Mouse (Mus musculus) cerebellum, adult 11 months (tissue): ENCODE measurements around the gene Psmb7.

Experiments used
- DNase-seq: peaks from one replicate; pipeline ENCODE4 v3.0.0; 2022

Gene Psmb7

GRCm38 (mm10) chr2:38586733-38587132 is 57.2 kb downstream of the Psmb7 start:
- DNase-seq, result no peak

- no peak for DNase-seq
Measured at GRCm38 (mm10) chr2:38585379-38585736, 58.5 kb downstream of the Psmb7 start.

- DNase-seq, result no peak
Measured at GRCm38 (mm10) chr2:38584514-38585378, 59.1 kb downstream of the Psmb7 start.

- no peak for DNase-seq
Measured at GRCm38 (mm10) chr2:38583982-38584381, 59.9 kb downstream of the Psmb7 start.

- DNase-seq, result no peak
Measured at GRCm38 (mm10) chr2:38579528-38579927, 64.4 kb downstream of the Psmb7 start.

- DNase-seq, result peak; percentile 38
Measured at GRCm38 (mm10) chr2:38578602-38579521, 65.0 kb downstream of the Psmb7 start.

GRCm38 (mm10) chr2:38574697-38575096 is 69.2 kb downstream of the Psmb7 start:
- no peak for DNase-seq

GRCm38 (mm10) chr2:38571971-38572601 is 71.8 kb downstream of the Psmb7 start:
- DNase-seq, result peak; percentile 56

- DNase-seq, result no peak
Measured at GRCm38 (mm10) chr2:38562596-38562995, 81.3 kb downstream of the Psmb7 start.

GRCm38 (mm10) chr2:38560296-38561227 is 83.3 kb downstream of the Psmb7 start:
- DNase-seq, result no peak

- no peak for DNase-seq
Measured at GRCm38 (mm10) chr2:38556721-38557120, 87.2 kb downstream of the Psmb7 start.

GRCm38 (mm10) chr2:38555659-38556058 is 88.2 kb downstream of the Psmb7 start:
- DNase-seq, result no peak

- no peak for DNase-seq
Measured at GRCm38 (mm10) chr2:38554226-38554995, 89.5 kb downstream of the Psmb7 start.

- DNase-seq, result no peak
Measured at GRCm38 (mm10) chr2:38552004-38552443, 91.9 kb downstream of the Psmb7 start.

- DNase-seq, result no peak
Measured at GRCm38 (mm10) chr2:38547793-38548517, 95.9 kb downstream of the Psmb7 start.

- DNase-seq, result no peak
Measured at GRCm38 (mm10) chr2:38546748-38547147, 97.1 kb downstream of the Psmb7 start.

GRCm38 (mm10) chr2:38546222-38546621 is 97.7 kb downstream of the Psmb7 start:
- no peak for DNase-seq

- DNase-seq, result no peak
Measured at GRCm38 (mm10) chr2:38545706-38546105, 98.2 kb downstream of the Psmb7 start.

- no peak for DNase-seq
Measured at GRCm38 (mm10) chr2:38544982-38545381, 98.9 kb downstream of the Psmb7 start.

GRCm38 (mm10) chr2:38544341-38544740 is 99.5 kb downstream of the Psmb7 start:
- DNase-seq, result no peak

- no peak for DNase-seq
Measured at GRCm38 (mm10) chr2:38543158-38543557, 100.7 kb downstream of the Psmb7 start.
